Mouse (Mus musculus) MEL (cell line): ENCODE measurements at regions not wholly inside any gene's neighbourhood (a gene's known extent, or its start where the extent isn't known, plus 50 kb on each side); places are given as distances from the start of the nearest gene placed in this dataset.

Experiments
- POLR2A ChIP-seq, 2 experiments: IDR thresholded peaks; 2 replicates each; pipeline ENCODE4 v1.6.1; 2011 to 2012; ENCODE audit warnings: low read length in 2 of 2, mild to moderate bottlenecking in 2 of 2, control low read depth in 1 of 2, improper control_type of control experiment in 1 of 2, low read depth in 1 of 2, moderate library complexity in 1 of 2; ENCODE audit not compliant: control insufficient read depth in 1 of 2, insufficient read depth in 1 of 2, poor library complexity in 1 of 2
- SMC3 ChIP-seq: IDR thresholded peaks from 2 replicates; pipeline ENCODE4 v1.6.1; 2011; ENCODE audit warnings: low read depth, low read length, improper control_type of control experiment
- UBTF ChIP-seq: IDR thresholded peaks from 2 replicates; pipeline ENCODE4 v1.6.1; 2012; ENCODE audit warnings: low read depth, mild to moderate bottlenecking, inconsistent platforms, low read length, improper control_type of control experiment, moderate library complexity, borderline replicate concordance; ENCODE audit not compliant: insufficient read depth

GRCm38 (mm10) chr3:42214624-42215276 is 472.3 kb downstream of the D3Ertd751e start:
- no peak for TF ChIP-seq SMC3
- TF ChIP-seq POLR2A (IDR thresholded peaks at IDR 0.05; ENCODE audit: control insufficient read depth in 1 of 2, insufficient read depth in 1 of 2, low read depth in 1 of 2, low read length in 2 of 2, poor library complexity in 1 of 2), result no peak
- no peak for TF ChIP-seq UBTF
